Mouse (Mus musculus) adrenal gland, postnatal 10 days (tissue): ENCODE data around the gene Tlx1. TPM values are rescaled to one million over a fixed set of nuclear protein-coding genes. Genes with fewer than 3 reads are reported as not detected.

Source experiments
- DNase-seq: peaks from one replicate; pipeline ENCODE4 v3.0.0; 2021; ENCODE audit warnings: mixed read lengths
- total RNA-seq, 2 experiments: library from RNA; stranded (reverse); gene quantifications; 2 replicates each; pipeline ENCODE4 v1.2.3; 2021

Gene Tlx1
- total RNA-seq, 2 experiments from 2014 or later = 0.15 TPM; not detected in 1

- peak; percentile 8 for DNase-seq
Observed at GRCm38 (mm10) chr19:45158896-45159295, 8.4 kb downstream of the Tlx1 start.

GRCm38 (mm10) chr19:45159491-45159890 lies 9.0 kb downstream of the Tlx1 start:
- no peak for DNase-seq

GRCm38 (mm10) chr19:45159991-45160390 lies 9.5 kb downstream of the Tlx1 start:
- DNase-seq = no peak

GRCm38 (mm10) chr19:45160523-45160922 lies 10.0 kb downstream of the Tlx1 start:
- DNase-seq = no peak

GRCm38 (mm10) chr19:45161093-45161492 lies 10.6 kb downstream of the Tlx1 start:
- DNase-seq = peak; percentile 79

GRCm38 (mm10) chr19:45162181-45162580 lies 11.7 kb downstream of the Tlx1 start:
- DNase-seq = no peak

- DNase-seq = no peak
Observed at GRCm38 (mm10) chr19:45162871-45163270, 12.4 kb downstream of the Tlx1 start.

GRCm38 (mm10) chr19:45170451-45170850 lies 20.0 kb downstream of the Tlx1 start:
- DNase-seq = no peak

- DNase-seq = peak; percentile 22
Observed at GRCm38 (mm10) chr19:45174803-45175202, 24.3 kb downstream of the Tlx1 start.

- no peak for DNase-seq
Observed at GRCm38 (mm10) chr19:45176269-45176668, 25.8 kb downstream of the Tlx1 start.

- peak; percentile 78 for DNase-seq
Observed at GRCm38 (mm10) chr19:45177004-45177737, 26.7 kb downstream of the Tlx1 start.

GRCm38 (mm10) chr19:45179451-45179850 lies 29.0 kb downstream of the Tlx1 start:
- no peak for DNase-seq

GRCm38 (mm10) chr19:45180447-45180846 lies 30.0 kb downstream of the Tlx1 start:
- no peak for DNase-seq

GRCm38 (mm10) chr19:45194651-45195050 lies 44.2 kb downstream of the Tlx1 start:
- DNase-seq = no peak

GRCm38 (mm10) chr19:45196967-45197366 lies 46.5 kb downstream of the Tlx1 start:
- no peak for DNase-seq

- no peak for DNase-seq
Observed at GRCm38 (mm10) chr19:45205311-45206105, 55.0 kb downstream of the Tlx1 start.

Other genes with a start within 250 kb of the Tlx1 start
- 10 to 100 TPM; 22.6 to 31.5 TPM for gene Slf2, start 219.5 kb upstream of the Tlx1 start, total RNA-seq
- gene Sema4g, start 161.6 kb upstream of the Tlx1 start, total RNA-seq = 10 to 100 TPM; 18.3 to 26.3 TPM
- gene Twnk, start 145.0 kb upstream of the Tlx1 start, total RNA-seq = 10 to 100 TPM; 26.2 to 29.5 TPM
- 10 to 100 TPM; 50.0 to 58.3 TPM for gene Mrpl43, start 144.2 kb upstream of the Tlx1 start, total RNA-seq
- gene Lzts2, start 136.3 kb upstream of the Tlx1 start, total RNA-seq = 10 to 100 TPM; 63.1 to 77.8 TPM
- under 1 TPM; 0.21 to 0.48 TPM for gene Pdzd7, start 105.0 kb upstream of the Tlx1 start, total RNA-seq
- gene Sfxn3, start 103.2 kb upstream of the Tlx1 start, total RNA-seq = 10 to 100 TPM; 39.3 to 51.5 TPM
- gene Kazald1, start 75.4 kb upstream of the Tlx1 start, total RNA-seq = 1 to 10 TPM; 8.2 to 9.2 TPM
- gene Lbx1, start 85.1 kb downstream of the Tlx1 start, total RNA-seq = 1 to 10 TPM in 1 of 2 experiments, under 1 TPM in 1; 0.30 to 1.4 TPM
- 10 to 100 TPM; 26.4 to 33.3 TPM for gene Btrc, start 213.1 kb downstream of the Tlx1 start, total RNA-seq